Mouse (Mus musculus): ENCODE results near the gene Cdc42bpg. TPM values are rescaled to one million over a fixed set of nuclear protein-coding genes. Genes with fewer than 3 reads are reported as not detected.

The Cdc42bpg gene
- polyA plus RNA-seq, 1 experiment: 12.9 TPM

- no peak for TF ChIP-seq GATA1 (IDR thresholded peaks at IDR 0.05; ENCODE audit: low read length)
Observed at GRCm38 (mm10) chr19:6285632-6286433, 20.4 kb upstream of the Cdc42bpg start.

DNA sequence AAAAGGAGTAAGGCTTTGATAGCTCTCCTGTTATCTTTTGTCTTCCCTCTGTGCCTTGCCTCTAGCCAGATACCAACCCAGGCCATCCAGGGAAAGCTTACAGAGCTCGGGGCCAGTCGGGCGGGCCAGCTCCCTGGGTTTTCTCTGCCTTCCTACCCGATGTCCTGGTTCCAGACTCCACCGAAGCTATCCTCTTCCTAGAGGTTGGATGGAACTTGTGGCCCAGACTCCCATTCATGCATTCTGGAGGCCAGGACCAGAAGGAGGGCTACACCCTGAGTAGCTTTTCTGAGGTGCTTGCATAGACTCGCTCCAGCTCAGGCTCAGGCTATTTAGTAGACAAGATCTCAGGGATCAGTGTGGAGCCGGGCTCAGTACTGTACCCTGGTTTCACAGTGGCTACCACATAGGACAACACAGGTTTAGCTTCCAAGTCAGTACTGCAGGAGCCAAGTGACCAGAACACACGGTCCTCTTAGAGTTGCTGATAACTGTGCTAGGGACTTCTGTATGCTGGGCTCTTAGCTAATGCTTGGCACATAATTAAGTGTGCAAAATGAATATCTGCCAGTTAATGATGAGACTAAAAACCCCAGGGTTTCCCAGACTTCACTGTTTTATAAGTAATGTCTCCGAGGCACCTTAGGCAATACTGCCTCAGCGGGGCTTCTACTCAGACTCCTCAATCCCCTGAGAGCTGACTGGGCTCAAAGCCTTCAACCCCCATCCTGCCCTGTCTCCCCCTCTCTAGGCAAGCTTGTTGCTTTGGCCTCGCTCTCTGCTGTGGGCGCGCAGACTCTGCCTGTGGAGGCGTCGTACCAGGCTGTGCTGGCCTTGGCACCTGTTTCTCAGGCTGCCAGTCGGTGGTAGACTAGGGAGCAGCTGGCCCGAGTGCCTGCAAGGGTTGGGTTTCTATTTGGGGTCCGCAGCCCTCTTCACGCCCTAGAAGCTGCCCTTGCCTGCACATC lies 19.5 kb upstream of the Cdc42bpg start:
- no peak for TF ChIP-seq GATA1 (IDR thresholded peaks at IDR 0.05; ENCODE audit: low read length)

- TF ChIP-seq GATA1 (IDR thresholded peaks at IDR 0.05; ENCODE audit: low read length): no peak
Observed at GRCm38 (mm10) chr19:6288236-6288894, 17.9 kb upstream of the Cdc42bpg start.

DNA sequence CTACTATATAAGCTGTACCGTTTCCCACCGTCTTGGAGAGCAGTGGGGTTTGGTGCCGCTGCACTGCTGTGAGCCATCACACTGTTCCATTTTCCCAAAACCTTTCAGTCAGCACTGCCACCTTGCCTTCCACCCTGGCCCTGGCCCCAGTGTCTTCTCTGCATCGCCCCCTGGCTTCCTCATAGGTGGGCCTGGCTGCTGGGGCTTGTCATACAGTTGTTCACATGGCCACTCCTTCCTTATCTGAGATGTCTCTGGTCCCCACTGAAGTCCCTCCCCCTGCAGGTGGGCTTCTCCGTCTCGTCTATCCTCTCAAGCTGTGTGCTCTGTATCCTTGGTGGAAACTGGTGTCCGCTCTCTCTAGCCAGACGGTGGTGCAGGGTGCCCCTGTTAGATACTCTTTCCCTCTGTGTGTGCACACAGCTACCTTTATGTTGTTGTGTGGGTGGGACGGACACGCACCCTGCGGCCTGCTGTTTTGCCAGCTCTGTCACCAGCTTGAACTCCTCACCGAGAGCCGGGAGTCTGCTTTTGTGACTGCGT lies 16.5 kb upstream of the Cdc42bpg start:
- TF ChIP-seq GATA1 (IDR thresholded peaks at IDR 0.05; ENCODE audit: low read length): no peak

DNA sequence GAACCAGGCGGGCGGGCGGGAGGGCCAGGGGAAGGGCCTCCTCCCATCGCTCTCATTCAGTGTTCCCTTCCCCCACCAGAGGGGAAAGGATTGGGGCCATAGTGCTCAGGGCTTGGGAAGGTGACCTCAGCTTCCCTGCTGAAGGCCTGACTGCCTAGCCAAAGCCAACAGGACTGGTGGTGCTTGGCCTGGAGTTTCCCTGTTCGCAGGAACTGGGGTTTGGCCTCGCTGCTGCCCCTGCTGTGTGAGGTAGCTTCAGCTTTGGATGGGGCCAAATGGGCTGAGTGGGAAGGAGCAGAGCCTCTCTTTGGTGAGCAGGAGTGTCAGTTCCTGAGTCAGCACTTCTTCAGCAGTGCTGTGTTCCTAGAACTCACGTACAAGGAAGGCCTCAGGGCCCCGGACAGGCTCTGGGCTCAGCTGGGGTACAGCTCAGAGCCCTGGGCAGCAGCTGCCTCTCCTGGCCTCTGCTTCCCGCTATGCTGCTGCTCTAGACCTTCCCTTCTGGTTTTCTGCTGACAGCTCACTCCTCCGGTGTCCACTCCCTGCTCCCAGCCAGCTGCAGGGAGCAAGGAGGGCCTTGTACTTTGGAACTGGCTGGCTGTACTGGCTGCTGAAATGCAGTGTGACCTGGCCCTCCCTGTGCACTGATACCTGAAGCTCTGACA lies 15.0 kb upstream of the Cdc42bpg start:
- no peak for TF ChIP-seq GATA1 (IDR thresholded peaks at IDR 0.05; ENCODE audit: low read length)

GRCm38 (mm10) chr19:6292262-6292661 lies 14.0 kb upstream of the Cdc42bpg start:
- no peak for TF ChIP-seq GATA1 (IDR thresholded peaks at IDR 0.05; ENCODE audit: low read length)

GRCm38 (mm10) chr19:6294301-6294700 lies 12.0 kb upstream of the Cdc42bpg start:
- TF ChIP-seq GATA1 (IDR thresholded peaks at IDR 0.05; ENCODE audit: low read length): no peak

- no peak for TF ChIP-seq GATA1 (IDR thresholded peaks at IDR 0.05; ENCODE audit: low read length)
Observed at GRCm38 (mm10) chr19:6296551-6297210, 9.6 kb upstream of the Cdc42bpg start.

- no peak for TF ChIP-seq GATA1 (IDR thresholded peaks at IDR 0.05; ENCODE audit: low read length)
Observed at GRCm38 (mm10) chr19:6297641-6298040, 8.6 kb upstream of the Cdc42bpg start.

- no peak for TF ChIP-seq GATA1 (IDR thresholded peaks at IDR 0.05; ENCODE audit: low read length)
Observed at GRCm38 (mm10) chr19:6299003-6299402, 7.3 kb upstream of the Cdc42bpg start.

DNA sequence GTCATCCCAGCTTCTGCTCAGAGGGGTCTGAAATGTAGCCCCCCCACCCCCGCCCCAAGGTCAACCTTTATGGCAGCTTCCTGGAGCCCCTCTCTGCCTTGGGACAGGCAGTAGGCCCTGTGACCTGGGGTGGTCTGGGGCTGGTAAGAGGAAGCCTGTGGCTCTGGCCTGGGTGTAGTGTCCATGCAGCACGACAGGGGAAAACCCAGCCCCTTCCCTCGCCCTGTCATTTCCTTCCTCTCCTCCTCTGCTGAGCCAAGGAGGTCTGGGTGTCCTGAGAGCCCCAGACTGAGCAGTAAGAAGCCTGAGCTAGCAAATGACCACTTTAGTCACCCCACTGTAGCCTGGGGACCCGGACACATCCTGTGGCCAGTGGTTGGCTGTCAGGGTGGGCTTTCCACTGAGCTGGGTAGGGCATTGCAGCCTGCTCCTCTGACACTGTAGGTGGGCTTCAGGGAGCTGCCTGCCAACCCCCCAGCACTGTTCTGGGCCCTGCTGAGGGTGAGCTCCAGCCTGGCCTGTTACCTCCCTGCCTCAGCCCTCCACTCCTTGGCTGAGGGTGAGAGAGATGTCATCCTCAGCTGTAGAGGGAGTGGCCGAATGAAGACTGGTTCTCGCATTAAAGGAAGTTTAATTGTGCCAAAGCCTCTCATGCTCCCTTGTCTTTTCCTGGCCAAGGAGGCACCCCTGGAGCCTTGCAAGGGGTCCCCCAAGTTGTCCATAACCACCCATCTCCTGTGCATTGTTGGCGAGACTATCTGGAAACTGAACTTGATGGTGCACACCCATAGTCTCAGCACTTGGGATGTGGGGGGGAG lies 6.6 kb upstream of the Cdc42bpg start:
- no peak for TF ChIP-seq GATA1 (IDR thresholded peaks at IDR 0.05; ENCODE audit: low read length)

GRCm38 (mm10) chr19:6300402-6300841 lies 5.8 kb upstream of the Cdc42bpg start:
- peak; percentile 80 for TF ChIP-seq GATA1 (IDR thresholded peaks at IDR 0.05; ENCODE audit: low read length)

GRCm38 (mm10) chr19:6302114-6302513 lies 4.1 kb upstream of the Cdc42bpg start:
- no peak for TF ChIP-seq GATA1 (IDR thresholded peaks at IDR 0.05; ENCODE audit: low read length)

Measured in G1E-ER4 (cell line).